Mouse (Mus musculus): ENCODE measurements around the gene Gm11077. TPM values are rescaled to one million over a fixed set of nuclear protein-coding genes. Genes with fewer than 3 reads are reported as not detected.

Gene Gm11077
- polyA plus RNA-seq, 1 experiment from 2014 or later: not detected

Other genes with a start within 250 kb of the Gm11077 start
- 7.0 and 11.0 TPM in 2 replicates for gene Aebp2, start 106.6 kb upstream of the Gm11077 start, polyA plus RNA-seq (2016; fragmentation: Nextera tagmentation; extraction: Ambion mirVana)